Mouse (Mus musculus): ENCODE measurements around the gene Osbpl9.

Osbpl9 gene

GRCm38 (mm10) chr4:109043294-109043693 lies 158.8 kb downstream of the Osbpl9 start:
- DNase-seq (ENCODE audit: low spot score in 2 of 2), result no peak

GRCm38 (mm10) chr4:109042739-109043138 lies 159.3 kb downstream of the Osbpl9 start:
- DNase-seq (ENCODE audit: low spot score in 2 of 2), result no peak

- DNase-seq (ENCODE audit: low spot score in 2 of 2), result peak in 1 of 2 experiments; percentile 38
These were observed 165.7 kb downstream of the Osbpl9 start for GRCm38 (mm10) chr4:109036327-109036726.

GRCm38 (mm10) chr4:109030266-109030665 lies 171.8 kb downstream of the Osbpl9 start:
- DNase-seq (ENCODE audit: low spot score in 2 of 2), result no peak

GRCm38 (mm10) chr4:109029857-109030256 lies 172.2 kb downstream of the Osbpl9 start:
- no peak for DNase-seq (ENCODE audit: low spot score in 2 of 2)

GRCm38 (mm10) chr4:109026543-109026942 lies 175.5 kb downstream of the Osbpl9 start:
- no peak for DNase-seq (ENCODE audit: low spot score in 2 of 2)

GRCm38 (mm10) chr4:109025061-109025460 lies 177.0 kb downstream of the Osbpl9 start:
- no peak for DNase-seq (ENCODE audit: low spot score in 2 of 2)

GRCm38 (mm10) chr4:109021976-109022375 lies 180.1 kb downstream of the Osbpl9 start:
- DNase-seq (ENCODE audit: low spot score in 2 of 2), result no peak

- no peak for DNase-seq (ENCODE audit: low spot score in 2 of 2)
These were observed 182.8 kb downstream of the Osbpl9 start for GRCm38 (mm10) chr4:109019301-109019700.

GRCm38 (mm10) chr4:109017441-109017840 lies 184.6 kb downstream of the Osbpl9 start:
- DNase-seq (ENCODE audit: low spot score in 2 of 2), result peak in 1 of 2 experiments; percentile 14

- DNase-seq (ENCODE audit: low spot score in 2 of 2), result no peak
These were observed 188.0 kb downstream of the Osbpl9 start for GRCm38 (mm10) chr4:109014091-109014490.

Measured in urinary bladder, adult 18-20 months (tissue).